Mouse (Mus musculus) bone marrow, adult 2 months (tissue): ENCODE results near the gene Dnal1.

Source experiments
- CTCF ChIP-seq: fragments of 200-500 bp; IDR thresholded peaks from 2 replicates; pipeline ENCODE4 v1.5.1; 2011; ENCODE audit warnings: low read length, control low read depth; ENCODE audit not compliant: control insufficient read depth, insufficient read depth
- POLR2A ChIP-seq: fragments of 200-500 bp; IDR thresholded peaks from 2 replicates; pipeline ENCODE4 v1.6.1; 2011; ENCODE audit warnings: low read depth, mild to moderate bottlenecking, control low read depth, low read length, borderline replicate concordance; ENCODE audit not compliant: control insufficient read depth

DNA sequence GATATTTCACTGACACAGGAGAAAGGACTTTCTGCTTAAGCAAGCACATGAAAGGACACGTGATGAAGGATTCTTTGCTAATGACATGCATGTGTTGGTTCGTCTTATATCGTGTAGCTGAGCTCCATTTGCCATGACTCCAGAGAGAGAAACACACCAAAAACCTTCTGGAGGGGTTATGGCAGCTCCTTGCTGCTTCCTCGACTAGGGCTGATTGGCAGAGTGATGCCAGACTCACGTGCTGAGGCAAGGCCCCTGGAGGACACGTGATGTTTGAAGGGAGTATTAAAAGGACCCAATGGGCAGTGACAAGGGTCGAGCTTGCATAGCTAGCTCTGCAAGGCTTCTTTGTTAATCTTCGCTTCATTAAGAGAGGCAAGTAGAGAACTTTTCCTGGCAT is 45.9 kb upstream of the Dnal1 start:
- no peak for TF ChIP-seq POLR2A
- no peak for TF ChIP-seq CTCF
